Mouse (Mus musculus): ENCODE measurements at regions not wholly inside any gene's neighbourhood (a gene's known extent, or its start where the extent isn't known, plus 50 kb on each side); places are given as distances from the start of the nearest gene placed in this dataset.

DNA sequence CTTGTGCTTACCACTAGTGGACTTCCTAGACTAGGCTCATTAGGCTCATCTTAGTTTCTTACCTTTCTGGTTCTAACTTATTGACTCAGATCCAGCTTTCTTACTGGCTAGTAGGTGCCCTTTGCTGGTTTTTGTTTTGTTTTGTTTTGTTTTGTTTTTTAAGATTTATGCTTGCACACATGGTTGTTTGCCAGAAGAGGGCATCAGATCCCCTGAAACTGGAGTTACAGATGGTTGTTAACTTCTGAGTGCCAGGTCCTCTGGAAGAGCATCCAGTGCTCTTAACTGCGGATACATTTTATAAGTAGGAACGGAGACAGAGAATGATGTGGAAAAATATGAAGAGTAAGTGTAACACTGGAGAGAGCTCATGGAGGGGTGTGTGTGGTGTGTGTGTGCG, 253.1 kb downstream of the Dysf start:
- ATAC-seq (ENCODE audit: low TSS enrichment), result no peak
